Mouse (Mus musculus) forebrain, embryonic 10.5 days (tissue): ENCODE results near the gene Tmprss11f. TPM values are rescaled to one million over a fixed set of nuclear protein-coding genes. Genes with fewer than 3 reads are reported as not detected.
"Not testable (repeated sequence)": the region's sequence is repeated elsewhere in the genome, so short reads cannot be mapped to it uniquely, and the experiment has no call there.

ENCODE experiments used
- DNase-seq: peaks from one replicate; pipeline ENCODE4 v3.0.0-alpha.2; 2017; ENCODE audit warnings: low spot score; ENCODE audit errors: extremely low spot score
- H3K27ac ChIP-seq: fragments of 300-500 bp; sonication (generic); 2 replicates; pipeline ENCODE4 v1.5.1; 2016; ENCODE audit warnings: mild to moderate bottlenecking
- H3K27me3 ChIP-seq: fragments of 300-500 bp; sonication (generic); 2 replicates; pipeline ENCODE4 v1.6.1; 2016; ENCODE audit warnings: mild to moderate bottlenecking; ENCODE audit not compliant: poor library complexity, severe bottlenecking
- H3K36me3 ChIP-seq: fragments of 300-500 bp; sonication (generic); replicated peaks from 2 replicates; pipeline ENCODE4 v1.6.1; 2016; ENCODE audit warnings: mild to moderate bottlenecking, moderate library complexity
- H3K4me1 ChIP-seq: fragments of 300-500 bp; sonication (generic); 2 replicates; pipeline ENCODE4 v1.6.1; 2016
- H3K4me3 ChIP-seq: fragments of 300-500 bp; sonication (generic); 2 replicates; pipeline ENCODE4 v1.5.1; 2016; ENCODE audit warnings: mild to moderate bottlenecking, moderate library complexity
- H3K9me3 ChIP-seq: fragments of 300-500 bp; sonication (generic); 2 replicates; pipeline ENCODE4 v1.6.1; 2016; ENCODE audit warnings: mild to moderate bottlenecking, moderate library complexity
- WGBS: fragments of 180-500 bp; shearing (Covaris S2); methylation state at CpG from one replicate; pipeline ENCODE4 v1.1.7; 2016; 5-methylcytosine and 5-hydroxymethylcytosine counted together
- polyA plus RNA-seq: library from polyadenylated mRNA; unstranded; fragments of >200 nt; fragmentation: Nextera tagmentation; extraction: Ambion mirVana; gene quantifications from 2 replicates; pipeline ENCODE4 v1.2.1, GENCODE M21; 2016

Gene Tmprss11f
- not detected in 2 replicates for polyA plus RNA-seq

DNA sequence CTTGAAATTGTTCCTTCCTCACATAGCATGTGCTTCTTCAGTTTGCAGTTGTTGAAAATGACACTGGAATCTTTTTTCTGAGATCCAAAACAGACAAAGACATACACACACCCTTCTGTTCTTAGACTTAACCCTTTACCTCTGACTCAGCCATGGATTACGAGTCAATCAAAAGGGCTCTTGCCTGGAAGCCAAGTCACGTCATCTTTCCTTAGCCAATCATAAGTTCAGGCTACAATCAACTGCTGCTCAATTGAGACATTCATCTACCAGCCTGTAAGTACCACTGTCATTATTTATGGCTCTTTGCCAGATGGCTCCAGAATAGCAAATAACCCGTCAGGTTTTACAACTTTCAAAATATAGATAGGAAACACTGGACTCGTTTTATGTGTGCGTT, at the start of gene Tmprss11f:
Tmprss11f (minus strand) TSS at position 101 of the 400 bp plus-strand sequence.
- Histone ChIP-seq H3K27ac (no peak within 1 kb of the TSS), H3K9me3 (no peaks in the 10 kb centered on the region), H3K27me3 (no peaks in the 10 kb centered on the region), H3K4me1 (no peaks in the 10 kb centered on the region), H3K36me3 (no peaks in the 10 kb centered on the region), H3K4me3 (no peak within 1 kb of the TSS)
- 89% methylated on average over 5 of the region's 5 CpGs for WGBS
- DNase-seq = no peak

DNA sequence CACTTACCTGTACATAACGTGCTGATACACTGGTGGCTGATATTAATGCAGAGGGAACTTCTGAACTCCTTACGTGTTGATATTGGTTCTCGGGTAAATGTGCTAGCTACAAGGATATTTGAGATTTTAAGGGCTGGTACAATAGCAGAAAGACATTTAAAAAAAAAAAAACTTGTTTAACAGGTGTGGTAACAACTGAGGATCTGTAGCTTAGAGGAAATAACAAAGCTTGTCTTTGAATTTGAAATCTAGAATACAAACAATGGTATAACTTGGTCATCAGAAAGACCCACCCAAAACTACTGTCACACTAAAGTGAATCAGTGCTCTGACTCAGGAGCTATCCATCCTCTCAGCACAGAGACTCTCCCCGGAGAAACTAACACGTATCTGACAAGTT, 44.0 kb upstream of the Tmprss11f start, which contains the start of gene Tmprss11b:
Tmprss11b (minus strand) TSS at position 101 of the 400 bp plus-strand sequence.
- Histone ChIP-seq H3K27ac (no peak within 1 kb of the TSS), H3K4me1 (no peaks in the 10 kb centered on the region)

DNA sequence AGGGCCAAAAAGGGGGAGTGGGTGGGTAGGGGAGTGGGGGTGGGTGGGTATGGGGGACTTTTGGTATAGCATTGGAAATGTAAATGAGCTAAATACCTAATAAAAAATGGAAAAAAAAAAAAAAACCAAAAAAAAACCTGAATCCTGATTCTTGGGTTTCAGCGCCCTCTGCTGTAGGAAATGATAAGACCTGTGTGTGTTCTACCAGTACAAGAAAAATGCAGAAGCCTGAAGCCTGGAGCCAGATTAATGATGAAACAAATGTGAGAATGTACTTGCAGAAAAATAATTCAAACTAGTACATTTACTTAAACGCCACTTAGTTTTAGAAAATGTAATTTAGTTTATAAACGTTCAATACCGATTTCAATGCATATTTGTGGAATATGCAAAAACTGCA, 17.0 kb upstream of the Tmprss11f start:
- 33% methylated on average over 4 of the region's 4 CpGs for WGBS
- not testable (repeated sequence) for H3K4me3 ChIP-seq, DNase-seq

More for the DNA sequence above, 44.0 kb upstream of the Tmprss11f start, which contains the start of gene Tmprss11b:
- Histone ChIP-seq H3K36me3 (no peaks in the 10 kb centered on the region), H3K27me3 (no peaks in the 10 kb centered on the region), H3K4me3 (no peak within 1 kb of the TSS), H3K9me3 (no peaks in the 10 kb centered on the region)
- WGBS = 84% methylated on average over 5 of the region's 5 CpGs
- DNase-seq = no peak

DNA sequence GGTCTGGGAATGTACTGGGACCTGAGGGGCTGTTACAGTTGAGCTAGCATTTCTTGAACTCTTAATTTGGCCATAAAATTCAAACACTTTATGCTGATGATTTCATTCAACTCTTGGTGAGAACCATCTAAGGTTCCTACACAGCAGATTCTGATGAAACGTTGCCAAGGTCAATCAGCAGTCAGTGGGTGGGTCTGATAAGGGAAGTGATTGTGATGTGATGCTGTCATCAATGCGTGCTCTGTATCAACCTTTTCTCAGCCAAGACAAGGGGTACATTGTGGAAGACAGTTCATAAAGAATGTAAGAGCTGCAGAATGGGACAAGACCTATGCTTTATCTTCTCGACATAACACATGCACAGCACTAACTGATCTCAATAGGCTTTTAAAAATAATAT, 8.6 kb upstream of the Tmprss11f start:
- Histone ChIP-seq H3K4me1 (no peaks in the 10 kb centered on the region), H3K4me3 (no peak overlapping the region), H3K27me3 (no peaks in the 10 kb centered on the region), H3K36me3 (no peaks in the 10 kb centered on the region), H3K27ac (no peak overlapping the region), H3K9me3 (no peaks in the 10 kb centered on the region)
- 77% methylated on average over 3 of the region's 3 CpGs for WGBS
- DNase-seq = no peak

More for the DNA sequence above, 17.0 kb upstream of the Tmprss11f start:
- not testable (repeated sequence) for H3K36me3 ChIP-seq, H3K4me1 ChIP-seq, H3K9me3 ChIP-seq, H3K27ac ChIP-seq, H3K27me3 ChIP-seq

DNA sequence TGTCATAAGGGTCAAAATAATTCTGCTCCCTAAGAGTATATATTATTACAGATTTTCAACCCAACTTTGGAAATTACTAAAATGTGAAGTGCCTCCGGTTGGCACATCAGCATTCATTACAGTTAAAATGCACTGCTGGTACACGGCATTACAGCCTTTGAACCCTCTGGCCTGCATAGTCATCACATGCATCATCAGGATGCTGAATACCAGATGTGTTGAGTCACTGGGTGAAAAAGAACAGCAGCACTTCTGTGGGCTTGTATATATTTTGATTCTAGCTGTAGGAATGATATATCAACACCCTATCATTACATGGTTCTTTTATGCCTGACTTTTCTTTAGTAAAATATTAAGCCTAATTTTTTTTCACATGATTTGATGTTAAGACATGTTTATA, 1.5 kb downstream of the Tmprss11f start:
- 89% methylated on average over 2 of the region's 2 CpGs for WGBS
- H3K27ac ChIP-seq = no peak overlapping the region

DNA sequence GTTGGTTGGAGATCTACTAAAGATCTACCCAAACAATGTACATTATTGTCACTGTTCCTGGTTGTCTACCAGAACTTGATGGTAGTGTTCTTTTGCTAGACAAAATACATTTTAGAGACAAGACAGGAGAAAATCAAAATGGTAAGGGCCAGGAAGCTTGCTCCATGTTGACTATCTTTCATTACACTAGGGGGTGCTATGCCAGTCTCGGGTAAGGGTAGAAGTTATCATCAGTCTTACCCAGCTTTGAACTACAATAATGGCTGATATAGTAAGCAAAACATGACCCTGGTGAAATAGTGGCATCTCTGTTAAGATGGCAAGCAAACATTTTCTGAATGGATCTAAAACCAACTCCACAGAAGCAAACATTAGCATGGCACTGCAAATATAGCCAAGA, 10.4 kb downstream of the Tmprss11f start:
- H3K4me1 ChIP-seq = no peaks in the 10 kb centered on the region
- H3K36me3 ChIP-seq = no peaks in the 10 kb centered on the region
- no peak overlapping the region for H3K4me3 ChIP-seq
- 92% methylated on average over 1 of the region's 1 CpGs for WGBS
- H3K27ac ChIP-seq = no peak overlapping the region
- H3K27me3 ChIP-seq = no peaks in the 10 kb centered on the region
- DNase-seq = no peak
- no peaks in the 10 kb centered on the region for H3K9me3 ChIP-seq

More for the DNA sequence above, 1.5 kb downstream of the Tmprss11f start:
- no peaks in the 10 kb centered on the region for H3K27me3 ChIP-seq
- H3K36me3 ChIP-seq = no peaks in the 10 kb centered on the region
- H3K4me3 ChIP-seq = no peak overlapping the region
- no peak for DNase-seq
- no peaks in the 10 kb centered on the region for H3K9me3 ChIP-seq
- no peaks in the 10 kb centered on the region for H3K4me1 ChIP-seq

DNA sequence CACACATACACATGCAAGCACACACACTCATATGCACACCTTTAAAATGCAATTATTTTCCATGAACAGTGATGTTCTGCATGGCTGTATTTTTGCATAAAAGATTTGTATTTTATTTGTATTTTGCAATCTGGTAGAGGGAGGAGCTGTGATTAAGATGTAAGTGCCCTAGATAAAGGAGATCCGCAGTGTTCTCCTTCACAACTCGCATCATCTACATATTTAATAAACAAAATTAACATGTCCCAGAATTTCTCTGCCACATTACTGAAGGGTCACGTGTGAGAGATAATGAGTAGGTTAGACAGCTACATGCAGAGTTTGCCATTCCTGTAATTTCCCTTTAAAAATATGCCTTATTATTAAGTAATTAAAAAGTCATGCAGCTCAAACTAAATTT, 46.3 kb downstream of the Tmprss11f start:
- no peaks in the 10 kb centered on the region for H3K36me3 ChIP-seq
- H3K27me3 ChIP-seq = no peaks in the 10 kb centered on the region
- no peaks in the 10 kb centered on the region for H3K4me1 ChIP-seq

DNA sequence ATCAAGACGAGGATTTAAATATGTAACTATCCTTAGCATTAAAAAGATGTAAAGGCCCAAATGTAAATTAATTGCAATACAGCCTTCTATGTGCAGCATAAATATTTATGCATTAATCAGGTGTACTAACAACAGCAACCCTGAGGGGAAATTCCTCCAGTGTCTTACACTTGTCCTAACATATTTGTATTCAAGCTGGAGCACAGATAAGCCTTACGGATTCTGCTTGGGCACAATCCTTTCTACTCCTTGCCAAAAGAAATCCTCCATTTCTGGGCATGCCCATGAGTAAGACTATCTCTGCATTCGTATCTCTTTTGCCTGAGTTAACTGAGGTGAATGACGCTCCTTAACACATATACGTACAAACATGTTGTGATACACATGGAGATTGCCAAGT, 49.6 kb downstream of the Tmprss11f start:
- no peaks in the 10 kb centered on the region for H3K9me3 ChIP-seq
- H3K4me1 ChIP-seq = no peaks in the 10 kb centered on the region
- no peak overlapping the region for H3K27ac ChIP-seq
- DNase-seq = no peak
- no peaks in the 10 kb centered on the region for H3K36me3 ChIP-seq
- WGBS = 88% methylated on average over 5 of the region's 5 CpGs
- no peak overlapping the region for H3K4me3 ChIP-seq
- no peaks in the 10 kb centered on the region for H3K27me3 ChIP-seq

More for the DNA sequence above, 46.3 kb downstream of the Tmprss11f start:
- Histone ChIP-seq H3K4me3 (no peak overlapping the region), H3K9me3 (no peaks in the 10 kb centered on the region), H3K27ac (no peak overlapping the region)
- no peak for DNase-seq
- 93% methylated on average over 3 of the region's 3 CpGs for WGBS

DNA sequence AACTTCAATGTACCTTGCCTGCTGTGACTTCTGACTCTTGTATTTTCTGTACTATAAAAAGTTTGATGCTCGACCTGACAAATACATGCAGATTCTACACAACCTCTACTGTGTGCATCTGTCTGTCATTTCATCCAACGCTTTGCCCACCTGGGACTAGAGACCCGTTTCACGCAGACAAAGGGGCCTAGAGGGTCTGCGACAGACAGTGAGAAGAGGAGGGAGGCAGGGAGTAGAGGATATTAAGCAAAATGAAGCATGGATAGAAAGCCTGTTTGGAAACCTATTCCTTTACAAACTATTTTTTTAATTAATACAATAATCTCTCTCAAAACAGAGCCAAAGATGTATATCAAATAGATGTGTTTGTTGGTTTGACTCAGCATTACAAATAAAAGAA, 50.2 kb downstream of the Tmprss11f start:
- no peak overlapping the region for H3K4me3 ChIP-seq
- no peaks in the 10 kb centered on the region for H3K9me3 ChIP-seq
- no peak overlapping the region for H3K27ac ChIP-seq
- no peaks in the 10 kb centered on the region for H3K36me3 ChIP-seq
- no peak for DNase-seq
- H3K4me1 ChIP-seq = no peaks in the 10 kb centered on the region
- no peaks in the 10 kb centered on the region for H3K27me3 ChIP-seq
- 80% methylated on average over 5 of the region's 5 CpGs for WGBS

DNA sequence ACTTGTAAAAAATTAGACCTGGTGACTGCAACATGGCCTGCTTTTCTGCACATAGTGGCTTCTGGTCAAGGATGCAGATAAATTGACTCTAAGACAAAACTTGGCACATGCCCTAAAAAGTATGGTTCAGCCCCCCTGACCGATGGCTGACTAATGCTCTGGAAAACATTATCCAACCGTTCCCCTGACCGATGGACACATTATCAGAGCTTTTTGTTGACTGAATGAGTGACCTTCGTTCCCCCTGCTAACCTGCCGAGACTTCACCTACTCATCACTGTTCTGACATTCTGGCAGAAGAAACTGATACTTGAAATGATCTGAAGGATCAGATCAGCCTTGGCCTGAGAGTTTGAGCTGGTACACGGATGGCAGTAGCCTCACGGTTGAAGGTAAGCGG, 53.5 kb downstream of the Tmprss11f start:
- not testable (repeated sequence) for H3K9me3 ChIP-seq, H3K27ac ChIP-seq, H3K4me3 ChIP-seq, DNase-seq, H3K27me3 ChIP-seq, H3K4me1 ChIP-seq, H3K36me3 ChIP-seq
- 93% methylated on average over 8 of the region's 8 CpGs for WGBS

DNA sequence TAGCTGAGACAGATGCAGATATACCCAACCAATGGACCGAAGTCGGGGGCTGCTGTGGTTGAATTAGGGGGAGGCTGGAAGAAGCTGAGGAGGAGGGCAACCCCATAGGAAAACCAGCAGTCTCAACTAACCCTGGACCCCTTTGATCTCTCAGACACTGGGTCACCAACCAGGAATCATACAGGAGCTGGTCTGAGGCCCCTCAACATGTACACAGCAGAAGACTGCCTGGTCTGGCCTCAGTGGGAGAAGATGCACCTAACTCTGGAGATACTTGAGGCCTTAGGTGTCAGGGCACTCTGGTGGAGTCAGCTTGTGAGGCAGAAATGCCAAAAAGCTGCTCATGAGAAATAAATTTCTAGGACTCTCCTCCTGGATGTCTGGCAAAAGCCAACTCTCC, 85.5 kb downstream of the Tmprss11f start:
- H3K4me1 ChIP-seq = no peaks in the 10 kb centered on the region
- no peak overlapping the region for H3K4me3 ChIP-seq
- no peak overlapping the region for H3K27ac ChIP-seq
- no peaks in the 10 kb centered on the region for H3K36me3 ChIP-seq
- no peak for DNase-seq
- H3K27me3 ChIP-seq = no peaks in the 10 kb centered on the region
- 100% methylated on average over 2 of the region's 2 CpGs for WGBS
- no peaks in the 10 kb centered on the region for H3K9me3 ChIP-seq

DNA sequence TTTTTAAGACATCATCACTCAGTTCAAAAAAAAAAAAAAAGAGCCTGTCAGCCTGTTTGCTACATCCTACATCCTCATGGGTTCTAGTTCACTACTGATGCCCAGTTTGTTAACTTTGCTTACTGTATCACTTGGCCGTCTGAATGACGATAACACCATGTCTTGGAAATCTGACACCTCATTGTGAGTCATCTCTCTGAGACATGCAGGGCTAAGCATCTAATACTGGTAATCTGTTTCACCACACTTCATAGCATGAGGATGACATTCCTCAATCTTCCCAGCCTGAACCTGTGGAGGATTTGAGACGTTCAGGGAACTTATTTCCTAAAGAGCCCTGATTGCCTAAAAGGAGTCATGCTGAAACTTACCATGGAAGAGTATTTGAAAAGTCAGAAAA, 91.6 kb downstream of the Tmprss11f start:
- H3K4me3 ChIP-seq = no peak overlapping the region
- WGBS = 91% methylated on average over 3 of the region's 3 CpGs
- no peak for DNase-seq

DNA sequence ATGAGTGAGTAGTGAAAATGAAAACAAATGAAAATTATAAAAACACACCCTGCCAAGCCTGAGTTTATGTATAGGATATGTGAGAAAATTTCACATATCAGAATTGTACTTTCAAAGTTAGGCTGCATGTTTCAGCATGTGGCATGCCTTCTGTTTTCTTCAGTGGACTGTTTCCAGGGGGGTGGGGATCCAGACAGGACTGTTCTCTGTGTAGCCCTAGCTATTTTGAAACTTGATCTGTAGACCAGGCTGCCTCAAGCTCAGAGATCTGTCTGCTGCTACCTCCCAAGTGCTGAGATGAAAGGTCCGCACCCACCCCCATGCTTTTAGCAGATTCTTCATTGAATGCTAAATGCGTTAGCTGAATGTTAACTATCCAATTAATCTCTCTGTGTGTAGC, 103.5 kb downstream of the Tmprss11f start:
- no peak overlapping the region for H3K27ac ChIP-seq
- H3K4me1 ChIP-seq = no peaks in the 10 kb centered on the region
- no peaks in the 10 kb centered on the region for H3K36me3 ChIP-seq
- H3K27me3 ChIP-seq = no peaks in the 10 kb centered on the region
- no peaks in the 10 kb centered on the region for H3K9me3 ChIP-seq
- no peak overlapping the region for H3K4me3 ChIP-seq
- no peak for DNase-seq
- 81% methylated on average over 2 of the region's 2 CpGs for WGBS

More for the DNA sequence above, 91.6 kb downstream of the Tmprss11f start:
- Histone ChIP-seq H3K36me3 (no peaks in the 10 kb centered on the region), H3K4me1 (no peaks in the 10 kb centered on the region), H3K27ac (no peak overlapping the region), H3K27me3 (no peaks in the 10 kb centered on the region), H3K9me3 (no peaks in the 10 kb centered on the region)

DNA sequence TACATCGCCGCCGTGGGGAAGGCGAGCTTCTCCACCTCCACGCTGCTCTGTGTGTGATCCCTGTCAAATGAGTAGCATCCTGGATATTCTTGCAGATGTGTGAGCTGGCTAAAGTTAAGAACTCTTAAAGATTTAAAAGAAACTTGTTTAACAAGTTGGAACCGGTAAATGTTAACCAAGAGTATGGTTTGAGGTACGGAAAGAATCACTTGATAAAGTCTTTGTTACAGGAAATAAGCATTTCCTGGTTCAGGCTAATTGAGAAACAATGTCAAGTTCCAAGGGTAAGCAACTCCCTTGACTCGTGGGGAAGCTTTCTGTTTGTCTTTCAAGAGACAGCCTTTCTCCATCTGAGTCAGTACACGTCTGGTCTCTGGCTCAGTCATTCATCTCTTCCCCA, 113.7 kb downstream of the Tmprss11f start, which contains the start of gene Tmprss11g:
Tmprss11g (minus strand) TSS at position 101 of the 400 bp plus-strand sequence.
- no peaks in the 10 kb centered on the region for H3K4me1 ChIP-seq
- no peak within 1 kb of the TSS for H3K27ac ChIP-seq
- no peak within 1 kb of the TSS for H3K4me3 ChIP-seq
- no peaks in the 10 kb centered on the region for H3K36me3 ChIP-seq
- H3K9me3 ChIP-seq = no peaks in the 10 kb centered on the region
- no peaks in the 10 kb centered on the region for H3K27me3 ChIP-seq
- 84% methylated on average over 9 of the region's 9 CpGs for WGBS
- DNase-seq = no peak
